Mouse (Mus musculus) kidney, adult 2 months (tissue): ENCODE measurements at regions not wholly inside any gene's neighbourhood (a gene's known extent, or its start where the extent isn't known, plus 50 kb on each side); places are given as distances from the start of the nearest gene placed in this dataset.

Source experiments
- CTCF ChIP-seq: fragments of 200-500 bp; conservative IDR thresholded peaks from 2 replicates; pipeline ENCODE4 v1.5.1; 2011; ENCODE audit warnings: low read depth, mild to moderate bottlenecking, control low read depth, low read length, moderate library complexity, mixed read lengths; ENCODE audit not compliant: insufficient read depth, insufficient read length
- POLR2A ChIP-seq: fragments of 200-500 bp; IDR thresholded peaks from one replicate; pipeline ENCODE4 v1.6.1; 2011; ENCODE audit warnings: low read depth, low read length, control low read depth

DNA sequence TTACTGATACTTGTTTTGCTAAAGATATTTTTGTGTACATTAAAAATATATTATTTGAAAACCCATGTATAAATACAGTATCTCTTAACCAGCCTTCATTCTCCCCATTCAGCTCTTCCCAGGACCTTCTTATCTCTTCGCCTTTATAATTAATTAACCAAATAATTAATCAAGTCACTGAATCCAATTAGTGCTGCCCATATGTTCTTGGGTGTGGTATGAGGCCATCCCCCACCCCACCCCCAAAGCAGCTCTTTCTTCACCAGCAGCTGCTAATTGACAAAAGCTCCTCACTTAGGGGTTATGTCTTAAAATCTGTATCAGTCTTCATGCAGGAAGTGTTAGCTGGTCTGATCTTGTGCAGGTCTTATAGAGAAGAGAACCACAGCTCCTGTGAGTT lies 728.8 kb upstream of the Nr2f1 start:
- TF ChIP-seq POLR2A, result no peak
- TF ChIP-seq CTCF, result no peak
